8 mouse cellular contexts compared by ENCODE assay signal in the genomic region with DNA sequence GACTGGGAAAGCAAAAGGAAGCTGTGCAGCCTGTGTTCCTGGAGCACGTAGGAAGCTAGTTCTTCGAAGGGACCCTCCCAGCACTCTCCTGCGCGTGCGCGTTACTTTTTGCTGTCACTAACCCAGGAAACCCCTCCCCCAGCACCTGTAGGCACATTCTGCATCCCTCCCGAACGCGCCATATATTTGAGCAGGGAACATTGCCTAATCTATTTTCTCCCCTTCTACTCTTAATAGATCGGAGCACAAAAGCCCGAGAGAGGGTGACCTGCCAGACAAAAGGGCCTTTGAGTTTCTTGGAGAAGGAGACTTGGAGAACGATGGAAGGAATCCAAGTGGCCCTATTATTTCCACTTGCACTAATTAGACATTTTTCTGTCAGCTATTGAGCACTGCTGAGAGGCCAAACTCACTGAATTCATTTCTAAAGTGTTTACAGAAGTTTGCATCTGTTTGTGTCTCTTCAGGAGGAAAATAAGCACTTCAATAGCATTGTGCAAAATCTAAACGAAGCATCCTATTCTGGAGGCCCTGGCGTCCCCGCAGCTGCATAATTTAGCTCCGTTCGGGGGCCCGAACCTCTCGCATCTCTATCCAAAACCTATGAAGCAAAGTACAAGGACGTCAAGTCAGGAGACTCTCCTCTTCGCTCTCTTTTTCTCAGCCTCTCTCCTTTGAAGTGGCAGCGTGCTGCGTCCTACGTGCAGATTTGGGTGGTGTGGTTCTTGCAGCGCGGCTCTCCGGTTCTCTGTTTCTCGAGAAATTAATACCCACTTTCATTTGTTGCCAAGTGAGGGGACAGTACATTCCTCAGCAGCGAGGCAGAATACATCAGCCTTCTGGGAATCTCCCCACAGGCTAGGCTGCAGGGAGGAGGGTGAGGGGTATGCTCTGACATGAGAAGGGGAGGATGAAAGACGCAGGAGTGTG.
DNase-seq lines count a peak whose midpoint lies in the region; ATAC-seq and TF ChIP-seq lines count a peak whose summit lies in the region.

No protein-coding gene starts in this region.

- 0 out of 2 replicates have a peak, but pooled peaks cover 3% of the 10 kb centered on the region for H3K4me1 ChIP-seq in thymus, adult 2 months (replicated peaks; ENCODE audit: control insufficient read depth, insufficient read depth, low read length)
- no peaks in the 10 kb centered on the region; the same call in 1 of the 2 replicates for H3K4me1 ChIP-seq in forebrain, postnatal 0 days (ENCODE audit: insufficient read depth)
- H3K4me1 ChIP-seq in stomach, embryonic 16.5 days (ENCODE audit: control insufficient read depth, insufficient read depth, low read length) = peaks cover 6% of the 10 kb centered on the region

- TF ChIP-seq POLR2A in thymus, adult 2 months (IDR thresholded peaks at IDR 0.05; ENCODE audit: control insufficient read depth, extremely low read depth, insufficient read depth, low read length, poor library complexity) = no peak

- H3K9ac ChIP-seq in forebrain, postnatal 0 days = peak overlapping the region; percentile 11; the same call in 1 of the 2 replicates
- peak overlapping the region; percentile 24; the same call in 1 of the 2 replicates for H3K9ac ChIP-seq in stomach, embryonic 16.5 days (ENCODE audit: low read length)

- H3K4me3 ChIP-seq in thymus, adult 2 months (ENCODE audit: control insufficient read depth, insufficient read depth, low read length) = no peak overlapping the region
- H3K4me3 ChIP-seq in forebrain, postnatal 0 days (ENCODE audit: low read depth, low read length) = peak overlapping the region; percentile 34
- peak overlapping the region; percentile 25 for H3K4me3 ChIP-seq in stomach, embryonic 16.5 days (replicated peaks; ENCODE audit: low read length)

- H3K4me2 ChIP-seq in forebrain, postnatal 0 days (ENCODE audit: low read depth) = peak overlapping the region; percentile 49
- peak overlapping the region; percentile 48 for H3K4me2 ChIP-seq in stomach, embryonic 16.5 days (ENCODE audit: low read depth, low read length)

- H3K36me3 ChIP-seq in thymus, adult 2 months (ENCODE audit: control insufficient read depth, insufficient read depth, low read length) = no peaks in the 10 kb centered on the region
- H3K36me3 ChIP-seq in forebrain, postnatal 0 days (ENCODE audit: insufficient read depth) = no peaks in the 10 kb centered on the region
- no peaks in the 10 kb centered on the region for H3K36me3 ChIP-seq in stomach, embryonic 16.5 days (ENCODE audit: control insufficient read depth, insufficient read depth, low read length)

- 50% methylated on average over 30 of the region's 30 CpGs for WGBS in thymus, adult 2 months
- WGBS in forebrain, postnatal 0 days = 2% methylated on average over 30 of the region's 30 CpGs
- 17% methylated on average over 30 of the region's 30 CpGs for WGBS in stomach, embryonic 16.5 days

- DNase-seq in thymus, adult 2 months = peak; percentile 35
- no peak for DNase-seq in thymus, adult 18-20 months
- DNase-seq in forebrain, postnatal 0 days = peak; percentile 89
- DNase-seq in layer of hippocampus, adult 9-10 months (ENCODE audit: low spot score) = peak; percentile 6
- peak; percentile 82 for DNase-seq in mesoderm, embryonic 11.5 days (ENCODE audit: low read depth, low spot score)
- DNase-seq in ovary, postnatal 10 days (ENCODE audit: low spot score) = no peak

- no peak overlapping the region for H3K27ac ChIP-seq in thymus, adult 2 months (ENCODE audit: control insufficient read depth, insufficient read depth, low read length)
- H3K27ac ChIP-seq in forebrain, postnatal 0 days (ENCODE audit: low read depth, low read length) = peak overlapping the region; percentile 30; the same call in 1 of the 2 replicates
- no peak overlapping the region for H3K27ac ChIP-seq in stomach, embryonic 16.5 days (ENCODE audit: low read length)

- TF ChIP-seq CTCF in thymus, adult 2 months (IDR thresholded peaks at IDR 0.05; ENCODE audit: borderline replicate concordance, control insufficient read depth, extremely low read depth, insufficient read depth, low read length, poor library complexity) = no peak
- no peak for TF ChIP-seq CTCF in forebrain, postnatal 0 days (IDR thresholded peaks at IDR 0.05; ENCODE audit: low read depth)

- no peaks in the 10 kb centered on the region for H3K27me3 ChIP-seq in thymus, adult 2 months (ENCODE audit: control insufficient read depth, insufficient read depth, low read length)
- no peaks in the 10 kb centered on the region for H3K27me3 ChIP-seq in forebrain, postnatal 0 days (ENCODE audit: insufficient read depth, low read length)
- H3K27me3 ChIP-seq in stomach, embryonic 16.5 days (ENCODE audit: control insufficient read depth, insufficient read depth, low read length) = no peaks in the 10 kb centered on the region

- H3K9me3 ChIP-seq in forebrain, postnatal 0 days (ENCODE audit: low read length) = no peaks in the 10 kb centered on the region
- no peaks in the 10 kb centered on the region for H3K9me3 ChIP-seq in stomach, embryonic 16.5 days (replicated peaks; ENCODE audit: control insufficient read depth, low read length)

- ATAC-seq in forebrain, postnatal 0 days = peak; percentile 80
- peak; percentile 25; the same call in 1 of the 2 replicates for ATAC-seq in stomach, embryonic 16.5 days (ENCODE audit: insufficient read depth, low FRiP score)
- ATAC-seq in granulocyte monocyte progenitor cell, adult 5-6 weeks (replicated peaks; ENCODE audit: poor library complexity, severe bottlenecking) = no peak

Comparison
In these comparisons a context has a peak if more than half of its experiments do, and no peak if none do; other contexts are left out.
1. DNase-seq: peak in thymus, adult 2 months (single experiment), forebrain, postnatal 0 days (single experiment), layer of hippocampus, adult 9-10 months (single experiment) and mesoderm, embryonic 11.5 days (single experiment); none in thymus, adult 18-20 months (0 of 2) and ovary, postnatal 10 days (single experiment).